Mouse (Mus musculus) bone marrow, adult 2 months (tissue): ENCODE results near the gene Dhcr24.

Experiments
- CTCF ChIP-seq: fragments of 200-500 bp; IDR thresholded peaks from 2 replicates; pipeline ENCODE4 v1.5.1; 2011; ENCODE audit warnings: low read length, control low read depth; ENCODE audit not compliant: control insufficient read depth, insufficient read depth
- POLR2A ChIP-seq: fragments of 200-500 bp; IDR thresholded peaks from 2 replicates; pipeline ENCODE4 v1.6.1; 2011; ENCODE audit warnings: low read depth, mild to moderate bottlenecking, control low read depth, low read length, borderline replicate concordance; ENCODE audit not compliant: control insufficient read depth

DNA sequence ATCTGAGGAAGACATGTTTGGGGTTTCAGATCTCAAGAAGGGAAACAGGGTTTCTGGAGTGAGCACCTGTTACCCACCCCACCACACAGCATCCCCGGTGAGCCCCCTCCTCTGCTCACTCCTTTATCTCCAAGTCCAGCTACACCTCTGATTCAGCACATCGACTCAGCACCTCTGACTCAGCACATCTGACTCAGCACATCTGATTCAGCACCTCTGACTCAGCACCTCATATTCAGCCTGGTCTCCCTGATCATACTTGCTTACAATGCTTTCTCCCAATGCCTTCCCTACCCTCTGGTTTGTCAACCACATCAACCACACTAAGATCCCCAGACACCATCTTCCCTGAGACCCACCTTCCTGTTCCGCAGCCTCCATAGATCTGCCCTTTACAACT, 52.7 kb downstream of the Dhcr24 start:
- no peak for TF ChIP-seq CTCF
- TF ChIP-seq POLR2A, result no peak
